Mouse (Mus musculus) gastrocnemius, postnatal 10 days (tissue): ENCODE data around the gene Bcl11b. TPM values are rescaled to one million over a fixed set of nuclear protein-coding genes. Genes with fewer than 3 reads are reported as not detected.

ENCODE experiments used
- DNase-seq: peaks from one replicate; pipeline ENCODE4 v3.0.0; 2021; ENCODE audit warnings: mixed read lengths
- total RNA-seq, 2 experiments: library from RNA; stranded (reverse); gene quantifications; 2 replicates each; pipeline ENCODE4 v1.2.3; 2021

The Bcl11b gene
- total RNA-seq, 2 experiments from 2014 or later, result 0.21 to 0.27 TPM

- no peak for DNase-seq
These were observed 68.5 kb downstream of the Bcl11b start for GRCm38 (mm10) chr12:107934831-107935437.

GRCm38 (mm10) chr12:107932140-107932539 is 71.3 kb downstream of the Bcl11b start:
- no peak for DNase-seq

- DNase-seq, result no peak
These were observed 71.9 kb downstream of the Bcl11b start for GRCm38 (mm10) chr12:107931476-107931875.

- no peak for DNase-seq
These were observed 72.6 kb downstream of the Bcl11b start for GRCm38 (mm10) chr12:107930611-107931350.

GRCm38 (mm10) chr12:107928905-107929304 is 74.5 kb downstream of the Bcl11b start:
- DNase-seq, result no peak

GRCm38 (mm10) chr12:107928464-107928901 is 74.9 kb downstream of the Bcl11b start:
- DNase-seq, result no peak

- no peak for DNase-seq
These were observed 75.4 kb downstream of the Bcl11b start for GRCm38 (mm10) chr12:107927961-107928431.

- no peak for DNase-seq
These were observed 77.1 kb downstream of the Bcl11b start for GRCm38 (mm10) chr12:107926074-107926855.

GRCm38 (mm10) chr12:107924696-107925095 is 78.7 kb downstream of the Bcl11b start:
- no peak for DNase-seq

GRCm38 (mm10) chr12:107923963-107924362 is 79.4 kb downstream of the Bcl11b start:
- no peak for DNase-seq

GRCm38 (mm10) chr12:107922180-107922579 is 81.2 kb downstream of the Bcl11b start:
- no peak for DNase-seq

- no peak for DNase-seq
These were observed 81.8 kb downstream of the Bcl11b start for GRCm38 (mm10) chr12:107921566-107921965.

GRCm38 (mm10) chr12:107921154-107921553 is 82.2 kb downstream of the Bcl11b start:
- DNase-seq, result no peak

- DNase-seq, result no peak
These were observed 82.7 kb downstream of the Bcl11b start for GRCm38 (mm10) chr12:107920716-107921115.

- DNase-seq, result no peak
These were observed 83.3 kb downstream of the Bcl11b start for GRCm38 (mm10) chr12:107920076-107920475.

- no peak for DNase-seq
These were observed 84.6 kb downstream of the Bcl11b start for GRCm38 (mm10) chr12:107918779-107919178.

- no peak for DNase-seq
These were observed 87.4 kb downstream of the Bcl11b start for GRCm38 (mm10) chr12:107916008-107916407.

- no peak for DNase-seq
These were observed 88.0 kb downstream of the Bcl11b start for GRCm38 (mm10) chr12:107915396-107915795.

- DNase-seq, result no peak
These were observed 94.6 kb downstream of the Bcl11b start for GRCm38 (mm10) chr12:107908826-107909225.

- no peak for DNase-seq
These were observed 98.1 kb downstream of the Bcl11b start for GRCm38 (mm10) chr12:107905333-107905732.

- no peak for DNase-seq
These were observed 98.9 kb downstream of the Bcl11b start for GRCm38 (mm10) chr12:107904457-107904856.

GRCm38 (mm10) chr12:107903949-107904348 is 99.5 kb downstream of the Bcl11b start:
- DNase-seq, result no peak

- DNase-seq, result no peak
These were observed 112.0 kb downstream of the Bcl11b start for GRCm38 (mm10) chr12:107891449-107891848.
